Mouse (Mus musculus) liver, postnatal 0 days (tissue): Measurements from ENCODE around the gene Pik3c2g.

Experiments
- CTCF ChIP-seq: sonication (generic); IDR thresholded peaks from 2 replicates; pipeline ENCODE4 v1.5.1; 2016; ENCODE audit warnings: antibody characterized with exemption, low read depth
- EP300 ChIP-seq: IDR thresholded peaks from 2 replicates; pipeline ENCODE4 v1.6.1; 2016; ENCODE audit warnings: antibody characterized with exemption, low read depth, mild to moderate bottlenecking

GRCm38 (mm10) chr6:139588409-139588808 is 1.4 kb downstream of the Pik3c2g start:
- no peak for TF ChIP-seq CTCF
- TF ChIP-seq EP300 = no peak
